Mouse (Mus musculus) right cerebral cortex, postnatal 10 days (tissue): ENCODE results near the gene Dse.

Source experiments
- DNase-seq, 2 experiments: peaks; one replicate each; pipeline ENCODE4 v3.0.0; 2021; ENCODE audit warnings: low spot score in 2 of 2

The Dse gene

DNA sequence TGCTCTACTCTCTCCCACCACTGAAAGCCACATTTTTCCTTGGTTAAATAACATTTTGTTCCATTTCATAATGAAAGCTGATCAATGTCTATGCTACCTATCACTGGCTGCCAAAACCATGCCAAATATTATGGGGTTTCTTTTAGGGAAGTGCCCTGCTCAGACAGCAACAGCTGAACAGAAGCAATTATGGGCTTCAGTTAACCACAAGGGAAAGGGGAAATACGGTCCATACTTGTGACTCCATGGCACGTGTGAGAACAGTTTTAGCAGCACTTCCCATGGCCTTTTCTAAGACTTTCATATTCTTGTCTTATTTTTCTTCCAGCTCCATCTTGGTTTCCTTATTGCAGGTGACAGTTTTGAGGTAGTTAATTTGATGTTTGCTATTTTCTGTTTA, 76.2 kb downstream of the Dse start:
- no peak for DNase-seq

- DNase-seq, result no peak
Measured at GRCm38 (mm10) chr10:34128391-34128790, 79.1 kb downstream of the Dse start.

DNA sequence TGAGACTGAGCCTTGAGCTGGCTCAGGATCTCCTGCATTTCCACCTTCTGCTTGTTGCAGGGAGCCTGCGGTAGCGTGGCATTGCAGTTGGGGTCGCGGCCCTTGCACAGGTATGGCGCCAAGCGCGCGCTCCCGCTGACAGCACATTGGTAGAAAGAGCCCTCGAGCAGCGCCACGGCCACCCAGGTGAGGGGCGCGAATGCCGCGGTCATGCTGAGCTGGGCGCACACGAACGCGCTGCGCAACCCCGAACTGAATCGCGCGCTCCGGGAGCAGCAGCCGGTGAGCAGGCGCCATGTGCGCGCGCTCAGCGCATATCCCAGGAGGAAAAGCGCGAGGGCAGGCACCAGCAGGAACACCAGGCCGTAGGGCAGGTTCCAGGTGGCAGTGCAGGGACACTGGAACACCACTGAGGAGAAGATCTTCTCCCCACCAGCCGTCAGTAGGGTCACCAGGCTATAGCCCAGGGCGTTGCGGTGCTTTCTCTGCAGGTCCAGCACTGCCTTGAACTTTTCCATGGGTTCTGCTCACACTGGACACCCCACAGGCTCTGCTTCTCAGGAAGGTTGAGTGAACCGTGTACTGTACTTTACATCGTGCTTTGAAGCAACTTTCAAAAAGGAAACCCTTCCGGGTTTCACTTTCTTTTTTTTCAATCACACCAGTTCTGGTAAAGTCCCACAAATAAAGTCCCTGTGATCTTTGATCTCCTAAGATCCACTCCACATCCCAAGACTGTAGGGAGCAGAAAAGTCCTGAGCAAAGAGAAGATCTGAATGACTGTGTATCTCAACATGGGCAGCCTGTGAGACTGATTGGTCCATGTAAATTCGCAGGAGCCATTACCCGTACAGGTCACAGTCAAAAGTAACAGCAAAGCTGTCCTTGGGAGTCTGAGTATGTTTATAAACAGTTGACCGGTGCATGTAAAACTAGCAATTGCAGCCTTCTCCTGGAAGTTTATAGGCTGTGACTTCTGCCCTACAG, 79.8 kb downstream of the Dse start, which contains the start of gene Calhm6:
Calhm6 (minus strand) TSS at position 593 of the 987 bp plus-strand sequence.
- DNase-seq, result peak; percentile 53 to 68

- DNase-seq, result no peak
Measured at GRCm38 (mm10) chr10:34118421-34118820, 89.1 kb downstream of the Dse start.

DNA sequence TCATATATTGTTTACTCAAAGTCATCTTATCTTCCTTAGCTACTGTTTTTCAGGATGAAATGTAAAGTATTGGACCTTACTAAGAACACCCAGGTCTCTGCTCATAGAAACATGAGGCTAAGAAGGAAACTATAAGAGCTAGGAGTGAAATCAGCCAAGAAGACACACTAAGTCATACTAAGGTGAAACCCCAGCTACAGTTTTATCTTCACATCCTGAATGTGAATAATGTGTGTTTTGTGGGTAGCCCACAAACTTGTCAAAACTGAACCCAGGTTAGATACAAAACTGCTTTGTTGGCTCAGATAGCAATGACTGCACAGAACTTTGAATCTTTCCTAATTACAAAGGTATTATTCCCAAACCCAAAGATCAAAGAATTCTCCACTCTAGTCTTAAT, 89.7 kb downstream of the Dse start:
- DNase-seq, result no peak

GRCm38 (mm10) chr10:34117131-34117530, 90.4 kb downstream of the Dse start:
- DNase-seq, result no peak

GRCm38 (mm10) chr10:34111964-34112738, 95.4 kb downstream of the Dse start:
- DNase-seq, result no peak

- DNase-seq, result no peak
Measured at GRCm38 (mm10) chr10:34110863-34111465, 96.6 kb downstream of the Dse start.
